Mouse (Mus musculus) embryonic facial prominence, embryonic 12.5 days (tissue): Measurements from ENCODE around the gene Dclk2. TPM values are rescaled to one million over a fixed set of nuclear protein-coding genes. Genes with fewer than 3 reads are reported as not detected.

Experiments used
- ATAC-seq: fragments of 200-750 bp; cut with Nextera tagmentation; 2 replicates; pipeline ENCODE4 v1.8.0; 2017; ENCODE audit not compliant: insufficient number of reproducible peaks, insufficient read depth, low FRiP score, low TSS enrichment
- H3K27ac ChIP-seq: fragments of 300-500 bp; sonication (generic); 2 replicates; pipeline ENCODE4 v1.5.1; 2016; ENCODE audit warnings: mild to moderate bottlenecking
- H3K27me3 ChIP-seq: fragments of 300-500 bp; sonication (generic); 2 replicates; pipeline ENCODE4 v1.6.1; 2016; ENCODE audit warnings: mild to moderate bottlenecking, moderate library complexity
- H3K36me3 ChIP-seq: fragments of 300-500 bp; sonication (generic); 2 replicates; pipeline ENCODE4 v1.6.1; 2016; ENCODE audit warnings: mild to moderate bottlenecking
- H3K4me1 ChIP-seq: fragments of 300-500 bp; sonication (generic); 2 replicates; pipeline ENCODE4 v1.6.1; 2016
- H3K4me2 ChIP-seq: fragments of 300-500 bp; sonication (generic); replicated peaks from 2 replicates; pipeline ENCODE4 v1.6.1; 2016; ENCODE audit warnings: mild to moderate bottlenecking, moderate library complexity
- H3K4me3 ChIP-seq: fragments of 300-500 bp; sonication (generic); 2 replicates; pipeline ENCODE4 v1.5.1; 2016; ENCODE audit warnings: mild to moderate bottlenecking
- H3K9ac ChIP-seq: fragments of 300-500 bp; sonication (generic); 2 replicates; pipeline ENCODE4 v1.6.1; 2016; ENCODE audit warnings: mild to moderate bottlenecking, moderate library complexity
- H3K9me3 ChIP-seq: fragments of 300-500 bp; sonication (generic); 2 replicates; pipeline ENCODE4 v1.6.1; 2016; ENCODE audit warnings: mild to moderate bottlenecking, moderate library complexity
- WGBS: fragments of 180-500 bp; shearing (Covaris S2); methylation state at CpG from one replicate; pipeline ENCODE4 v1.1.7; 2016; 5-methylcytosine and 5-hydroxymethylcytosine counted together
- polyA plus RNA-seq: library from polyadenylated mRNA; unstranded; fragments of >200 nt; fragmentation: Nextera tagmentation; extraction: Ambion mirVana; gene quantifications from 2 replicates; pipeline ENCODE4 v1.2.1, GENCODE M21; 2016

Gene Dclk2
- polyA plus RNA-seq, 1 experiment from 2014 or later = 22.2 TPM

GRCm38 (mm10) chr3:86837386-86837785 is 83.3 kb downstream of the Dclk2 start:
- no peak overlapping the region for H3K9ac ChIP-seq
- H3K4me3 ChIP-seq = no peak overlapping the region
- no peaks in the 10 kb centered on the region for H3K9me3 ChIP-seq
- no peak overlapping the region for H3K4me2 ChIP-seq
- H3K27me3 ChIP-seq = no peaks in the 10 kb centered on the region
- no peak overlapping the region for H3K27ac ChIP-seq
- no peak for ATAC-seq
- WGBS = 56% methylated on average over 5 of the region's 5 CpGs
- no peaks in the 10 kb centered on the region for H3K36me3 ChIP-seq
- peaks cover 8% of the 10 kb centered on the region; the same call in 1 of the 2 replicates for H3K4me1 ChIP-seq

- 95% methylated on average over 4 of the region's 4 CpGs for WGBS
- H3K36me3 ChIP-seq = peaks cover 4% of the 10 kb centered on the region; the same call in 1 of the 2 replicates
- no peak overlapping the region for H3K27ac ChIP-seq
These were observed 85.5 kb downstream of the Dclk2 start for GRCm38 (mm10) chr3:86835180-86835579.

GRCm38 (mm10) chr3:86834341-86834740 is 86.3 kb downstream of the Dclk2 start:
- WGBS = 67% methylated on average over 7 of the region's 7 CpGs
- Histone ChIP-seq H3K27ac (0 out of 2 replicates have a peak overlapping the region, but pooled peaks have one; percentile 26), H3K36me3 (peaks cover 4% of the 10 kb centered on the region; the same call in 1 of the 2 replicates), H3K27me3 (no peaks in the 10 kb centered on the region), H3K9me3 (no peaks in the 10 kb centered on the region), H3K4me3 (no peak overlapping the region), H3K4me2 (no peak overlapping the region), H3K9ac (no peak overlapping the region), H3K4me1 (peaks cover under 1% of the 10 kb centered on the region; the same call in 1 of the 2 replicates)
- ATAC-seq = no peak

More at GRCm38 (mm10) chr3:86835180-86835579, 85.5 kb downstream of the Dclk2 start:
- no peak for ATAC-seq
- peaks cover 8% of the 10 kb centered on the region; the same call in 1 of the 2 replicates for H3K4me1 ChIP-seq
- H3K9me3 ChIP-seq = no peaks in the 10 kb centered on the region
- no peak overlapping the region for H3K9ac ChIP-seq
- H3K4me2 ChIP-seq = no peak overlapping the region
- H3K27me3 ChIP-seq = no peaks in the 10 kb centered on the region
- H3K4me3 ChIP-seq = no peak overlapping the region

- WGBS = 36% methylated on average over 14 of the region's 14 CpGs
- H3K27ac ChIP-seq = no peak overlapping the region
- no peak overlapping the region for H3K4me2 ChIP-seq
- H3K4me1 ChIP-seq = no peaks in the 10 kb centered on the region
- H3K9ac ChIP-seq = no peak overlapping the region
- no peak overlapping the region for H3K4me3 ChIP-seq
- peaks cover 4% of the 10 kb centered on the region; the same call in 1 of the 2 replicates for H3K36me3 ChIP-seq
- no peaks in the 10 kb centered on the region for H3K27me3 ChIP-seq
- H3K9me3 ChIP-seq = no peaks in the 10 kb centered on the region
- ATAC-seq = no peak
These were observed 87.9 kb downstream of the Dclk2 start for GRCm38 (mm10) chr3:86832591-86833267.

GRCm38 (mm10) chr3:86832115-86832514 is 88.5 kb downstream of the Dclk2 start:
- H3K4me3 ChIP-seq = no peak overlapping the region
- 59% methylated on average over 8 of the region's 8 CpGs for WGBS
- H3K27ac ChIP-seq = no peak overlapping the region

GRCm38 (mm10) chr3:86827506-86827905 is 93.1 kb downstream of the Dclk2 start:
- Histone ChIP-seq H3K4me3 (no peak overlapping the region), H3K36me3 (peaks cover 4% of the 10 kb centered on the region; the same call in 1 of the 2 replicates), H3K4me1 (no peaks in the 10 kb centered on the region), H3K9ac (no peak overlapping the region), H3K27me3 (0 out of 2 replicates have a peak, but pooled peaks cover 2% of the 10 kb centered on the region), H3K27ac (no peak overlapping the region), H3K9me3 (no peaks in the 10 kb centered on the region), H3K4me2 (no peak overlapping the region)
- ATAC-seq = no peak
- WGBS = 95% methylated on average over 3 of the region's 3 CpGs

More at GRCm38 (mm10) chr3:86832115-86832514, 88.5 kb downstream of the Dclk2 start:
- H3K4me1 ChIP-seq = no peaks in the 10 kb centered on the region
- H3K9ac ChIP-seq = no peak overlapping the region
- ATAC-seq = no peak
- H3K9me3 ChIP-seq = no peaks in the 10 kb centered on the region
- H3K36me3 ChIP-seq = peaks cover 4% of the 10 kb centered on the region; the same call in 1 of the 2 replicates
- H3K27me3 ChIP-seq = no peaks in the 10 kb centered on the region
- no peak overlapping the region for H3K4me2 ChIP-seq

- ATAC-seq = no peak
- Histone ChIP-seq H3K4me3 (no peak overlapping the region), H3K4me2 (no peak overlapping the region)
These were observed 99.3 kb downstream of the Dclk2 start for GRCm38 (mm10) chr3:86821383-86821782.

GRCm38 (mm10) chr3:86820344-86820743 is 100.3 kb downstream of the Dclk2 start:
- H3K4me2 ChIP-seq = no peak overlapping the region
- peaks cover 19% of the 10 kb centered on the region; the same call in 1 of the 2 replicates for H3K4me1 ChIP-seq
- H3K9ac ChIP-seq = no peak overlapping the region
- H3K9me3 ChIP-seq = no peaks in the 10 kb centered on the region
- no peak overlapping the region for H3K4me3 ChIP-seq
- 0 out of 2 replicates have a peak, but pooled peaks cover 2% of the 10 kb centered on the region for H3K27me3 ChIP-seq
- no peak overlapping the region for H3K27ac ChIP-seq
- 51% methylated on average over 10 of the region's 10 CpGs for WGBS
- no peaks in the 10 kb centered on the region for H3K36me3 ChIP-seq
- ATAC-seq = no peak

More at GRCm38 (mm10) chr3:86821383-86821782, 99.3 kb downstream of the Dclk2 start:
- Histone ChIP-seq H3K9ac (no peak overlapping the region), H3K27me3 (0 out of 2 replicates have a peak, but pooled peaks cover 2% of the 10 kb centered on the region), H3K4me1 (peaks cover 19% of the 10 kb centered on the region; the same call in 1 of the 2 replicates), H3K9me3 (no peaks in the 10 kb centered on the region), H3K36me3 (no peaks in the 10 kb centered on the region), H3K27ac (no peak overlapping the region)
- WGBS = 57% methylated on average over 3 of the region's 3 CpGs

- Histone ChIP-seq H3K4me2 (no peak overlapping the region), H3K27ac (no peak overlapping the region), H3K4me3 (no peak overlapping the region), H3K36me3 (no peaks in the 10 kb centered on the region), H3K9me3 (no peaks in the 10 kb centered on the region), H3K9ac (no peak overlapping the region), H3K27me3 (0 out of 2 replicates have a peak, but pooled peaks cover 2% of the 10 kb centered on the region), H3K4me1 (peaks cover 19% of the 10 kb centered on the region; the same call in 1 of the 2 replicates)
- WGBS = 94% methylated on average over 6 of the region's 6 CpGs
- ATAC-seq = no peak
These were observed 101.3 kb downstream of the Dclk2 start for GRCm38 (mm10) chr3:86819372-86819771.

GRCm38 (mm10) chr3:86818001-86818585 is 102.6 kb downstream of the Dclk2 start:
- Histone ChIP-seq H3K4me1 (peaks cover 19% of the 10 kb centered on the region; the same call in 1 of the 2 replicates), H3K27ac (no peak overlapping the region)

GRCm38 (mm10) chr3:86812689-86813088 is 108.0 kb downstream of the Dclk2 start:
- Histone ChIP-seq H3K4me3 (no peak overlapping the region), H3K4me2 (no peak overlapping the region), H3K4me1 (peaks cover 10% of the 10 kb centered on the region), H3K36me3 (no peaks in the 10 kb centered on the region), H3K9ac (no peak overlapping the region), H3K27me3 (no peaks in the 10 kb centered on the region), H3K9me3 (no peaks in the 10 kb centered on the region), H3K27ac (no peak overlapping the region)
- peak; percentile 72 for ATAC-seq
- WGBS = 12% methylated on average over 3 of the region's 3 CpGs

More at GRCm38 (mm10) chr3:86818001-86818585, 102.6 kb downstream of the Dclk2 start:
- Histone ChIP-seq H3K4me3 (no peak overlapping the region), H3K9ac (no peak overlapping the region), H3K9me3 (no peaks in the 10 kb centered on the region), H3K36me3 (no peaks in the 10 kb centered on the region), H3K27me3 (no peaks in the 10 kb centered on the region), H3K4me2 (no peak overlapping the region)
- 65% methylated on average over 13 of the region's 13 CpGs for WGBS
- no peak for ATAC-seq
